Mouse (Mus musculus): ENCODE results near the gene Hoxa6.

- TF ChIP-seq CTCF (IDR thresholded peaks at IDR 0.05) (no peak), EP300 (IDR thresholded peaks at IDR 0.05) (no peak)
These were observed 35.2 kb upstream of the Hoxa6 start for GRCm38 (mm10) chr6:52243681-52244121.
